Mouse (Mus musculus) frontal cortex, adult (tissue): ENCODE results near the gene Spint2.

ENCODE experiments used
- ATAC-seq: cut with Nextera tagmentation; 2 replicates; pipeline ENCODE4 v1.9.2; 2017; ENCODE audit warnings: mild to moderate bottlenecking, moderate library complexity, mixed read lengths; ENCODE audit not compliant: low TSS enrichment

Gene Spint2

GRCm38 (mm10) chr7:29281201-29282073 is at the start of gene Spint2:
Spint2 (minus strand) TSS chr7:29281912.
- peak; percentile 31; the same call in 1 of the 2 replicates for ATAC-seq

GRCm38 (mm10) chr7:29328984-29329383 is 47.3 kb upstream of the Spint2 start:
- peak; percentile 59 for ATAC-seq

GRCm38 (mm10) chr7:29327087-29327486 is 45.4 kb upstream of the Spint2 start:
- ATAC-seq = no peak

GRCm38 (mm10) chr7:29319337-29320307 is 37.9 kb upstream of the Spint2 start:
- ATAC-seq = 0 out of 2 replicates have a peak, but pooled peaks have one; percentile 6

- ATAC-seq = peak; percentile 38
Measured at GRCm38 (mm10) chr7:29318115-29318911, 36.6 kb upstream of the Spint2 start.

- ATAC-seq = no peak
Measured at GRCm38 (mm10) chr7:29317558-29317957, 35.8 kb upstream of the Spint2 start.

GRCm38 (mm10) chr7:29316976-29317375 is 35.3 kb upstream of the Spint2 start:
- ATAC-seq = peak; percentile 17

- no peak for ATAC-seq
Measured at GRCm38 (mm10) chr7:29316137-29316734, 34.5 kb upstream of the Spint2 start.

GRCm38 (mm10) chr7:29314844-29315628 is 33.3 kb upstream of the Spint2 start:
- ATAC-seq = peak; percentile 44

- no peak for ATAC-seq
Measured at GRCm38 (mm10) chr7:29313572-29314261, 32.0 kb upstream of the Spint2 start.

- 0 out of 2 replicates have a peak, but pooled peaks have one; percentile 13 for ATAC-seq
Measured at GRCm38 (mm10) chr7:29313051-29313450, 31.3 kb upstream of the Spint2 start.

GRCm38 (mm10) chr7:29309749-29310148 is 28.0 kb upstream of the Spint2 start:
- ATAC-seq = no peak

- no peak for ATAC-seq
Measured at GRCm38 (mm10) chr7:29309221-29309721, 27.6 kb upstream of the Spint2 start.

GRCm38 (mm10) chr7:29307350-29308104 is 25.8 kb upstream of the Spint2 start:
- peak; percentile 62 for ATAC-seq

- no peak for ATAC-seq
Measured at GRCm38 (mm10) chr7:29306619-29307018, 24.9 kb upstream of the Spint2 start.

- no peak for ATAC-seq
Measured at GRCm38 (mm10) chr7:29306108-29306507, 24.4 kb upstream of the Spint2 start.

GRCm38 (mm10) chr7:29305263-29305988 is 23.7 kb upstream of the Spint2 start:
- no peak for ATAC-seq
